Mouse (Mus musculus) MEL-GATA-1-ER (cell line): Measurements from ENCODE around the gene Tnfsf9.

ENCODE experiments used
- DNase-seq: peaks from one replicate; pipeline ENCODE4 v3.0.0-alpha.2; 2012; ENCODE audit warnings: low read depth; ENCODE audit errors: extremely low read depth

The Tnfsf9 gene

DNA sequence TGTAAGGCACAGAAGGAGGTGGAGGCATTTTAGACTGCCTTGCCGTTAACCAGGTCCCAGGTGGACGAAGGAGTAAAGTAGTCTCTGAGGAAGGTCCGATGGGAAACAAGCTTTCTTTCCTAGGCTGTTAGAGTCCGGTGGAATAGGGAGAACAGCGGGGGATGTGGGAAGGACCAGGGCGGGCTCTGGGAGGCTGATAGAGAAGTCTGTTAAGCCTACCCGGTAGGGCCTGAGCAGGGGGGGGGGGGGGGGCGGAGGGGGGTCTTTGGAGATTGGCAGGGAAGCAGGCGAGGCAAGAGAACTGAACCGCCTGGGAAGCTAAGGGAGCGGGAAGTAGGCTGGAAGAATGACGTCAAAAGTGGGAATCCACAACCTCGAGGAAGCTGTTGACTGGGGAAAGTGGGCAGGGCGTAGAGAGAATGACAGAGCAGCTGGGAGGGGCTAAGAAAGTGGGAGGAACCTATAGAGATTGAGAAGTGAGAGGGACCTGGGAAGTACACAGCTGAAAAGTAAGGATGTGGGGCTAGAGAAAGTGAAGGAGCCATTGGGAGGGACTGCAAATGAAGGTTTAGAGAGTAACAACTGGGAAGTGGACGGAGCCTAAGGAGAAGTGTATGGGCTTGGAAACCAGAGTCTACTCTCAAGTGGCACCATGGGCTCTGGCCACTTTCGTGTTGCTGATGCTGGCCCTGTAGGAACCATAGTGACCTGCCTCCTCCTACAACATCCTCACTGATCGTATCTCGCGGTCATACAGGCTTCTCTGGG, 9.1 kb upstream of the Tnfsf9 start:
- peak; percentile 41 for DNase-seq

- DNase-seq: peak; percentile 45
Observed at GRCm38 (mm10) chr17:57096623-57096920, 8.6 kb upstream of the Tnfsf9 start.

GRCm38 (mm10) chr17:57098321-57098720, 6.8 kb upstream of the Tnfsf9 start:
- DNase-seq: no peak

- no peak for DNase-seq
Observed at GRCm38 (mm10) chr17:57099629-57100325, 5.3 kb upstream of the Tnfsf9 start.

GRCm38 (mm10) chr17:57102276-57102675, 2.8 kb upstream of the Tnfsf9 start:
- no peak for DNase-seq

GRCm38 (mm10) chr17:57104496-57104895, 629 bp upstream of the Tnfsf9 start:
- peak; percentile 35 for DNase-seq

DNA sequence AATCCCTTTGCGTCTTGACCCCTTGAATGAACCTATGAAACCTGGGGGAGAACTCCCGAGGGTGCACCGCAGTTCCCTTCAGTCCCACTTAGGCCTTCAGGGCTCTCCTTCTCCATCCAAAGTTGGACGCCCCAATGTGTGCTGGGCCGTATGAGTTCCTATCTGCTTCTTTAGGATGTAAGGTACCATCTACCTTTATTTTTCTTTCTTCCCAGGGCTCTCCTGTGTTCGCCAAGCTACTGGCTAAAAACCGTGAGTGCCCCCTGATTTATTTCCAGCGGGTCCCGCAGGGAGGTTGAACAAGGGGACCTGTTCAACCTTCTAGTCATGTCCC, 877 bp downstream of the Tnfsf9 start:
- no peak for DNase-seq

DNA sequence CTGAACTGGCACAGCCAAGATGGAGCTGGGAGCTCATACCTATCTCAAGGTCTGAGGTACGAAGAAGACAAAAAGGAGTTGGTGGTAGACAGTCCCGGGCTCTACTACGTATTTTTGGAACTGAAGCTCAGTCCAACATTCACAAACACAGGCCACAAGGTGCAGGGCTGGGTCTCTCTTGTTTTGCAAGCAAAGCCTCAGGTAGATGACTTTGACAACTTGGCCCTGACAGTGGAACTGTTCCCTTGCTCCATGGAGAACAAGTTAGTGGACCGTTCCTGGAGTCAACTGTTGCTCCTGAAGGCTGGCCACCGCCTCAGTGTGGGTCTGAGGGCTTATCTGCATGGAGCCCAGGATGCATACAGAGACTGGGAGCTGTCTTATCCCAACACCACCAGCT, 1.9 kb downstream of the Tnfsf9 start:
- DNase-seq: no peak

GRCm38 (mm10) chr17:57108040-57108665, 3.0 kb downstream of the Tnfsf9 start:
- DNase-seq: no peak

- no peak for DNase-seq
Observed at GRCm38 (mm10) chr17:57108666-57109171, 3.6 kb downstream of the Tnfsf9 start.

- no peak for DNase-seq
Observed at GRCm38 (mm10) chr17:57110005-57110404, 4.9 kb downstream of the Tnfsf9 start.

DNA sequence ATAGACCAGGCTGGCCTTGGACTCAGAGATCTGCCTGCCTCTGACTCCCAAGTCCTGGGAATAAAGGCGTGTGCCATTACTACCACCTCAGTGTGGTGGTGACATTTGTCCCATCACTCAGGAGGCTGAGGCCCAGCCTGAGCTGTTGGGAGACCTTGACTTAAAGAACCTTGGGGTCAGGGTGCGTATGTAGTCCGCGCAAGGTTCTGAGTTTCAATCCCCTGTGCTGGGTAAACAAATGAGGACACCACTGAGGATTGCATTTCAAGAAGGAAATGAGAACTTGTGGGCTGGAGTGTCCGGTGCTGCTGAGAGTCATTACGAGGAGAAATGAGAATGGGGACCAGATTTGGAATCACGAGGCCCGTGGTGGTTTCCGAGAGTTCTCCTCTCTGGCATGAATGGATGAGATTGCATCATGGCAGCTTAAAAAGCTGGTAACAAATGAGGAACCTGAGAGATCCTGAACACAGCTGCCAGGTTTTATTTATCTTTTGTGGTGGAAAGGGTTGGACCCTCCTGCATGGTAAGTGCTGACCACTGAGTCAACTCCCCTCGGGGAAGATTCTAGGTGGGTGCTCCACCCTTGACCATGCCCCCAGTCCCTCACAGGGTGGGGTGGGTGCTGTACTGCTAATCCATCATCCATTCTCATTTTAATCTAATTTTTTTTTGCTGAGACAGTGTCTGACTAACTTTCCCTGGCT, 7.8 kb downstream of the Tnfsf9 start:
- DNase-seq: no peak

DNA sequence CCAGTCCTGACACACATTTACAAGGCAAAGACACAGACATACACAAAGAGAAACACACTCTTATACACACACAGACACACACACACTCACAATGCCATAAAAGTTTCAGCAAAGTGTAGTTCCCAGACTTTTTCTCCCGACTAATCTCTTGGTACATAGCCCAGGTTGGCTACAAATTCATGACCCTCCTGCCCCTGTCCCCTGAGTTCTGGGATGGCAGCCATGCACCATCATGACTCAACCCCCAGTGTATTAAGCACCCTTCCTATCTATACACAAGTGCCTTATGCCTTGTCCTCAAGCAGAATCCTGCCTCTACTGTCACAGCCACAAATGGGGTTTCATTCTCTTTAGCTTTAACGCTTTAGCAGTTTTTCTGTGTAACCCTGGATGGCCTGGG, 11.7 kb downstream of the Tnfsf9 start:
- no peak for DNase-seq

- no peak for DNase-seq
Observed at GRCm38 (mm10) chr17:57118524-57119349, 13.6 kb downstream of the Tnfsf9 start.

GRCm38 (mm10) chr17:57121856-57122255, 16.7 kb downstream of the Tnfsf9 start:
- no peak for DNase-seq

- DNase-seq: no peak
Observed at GRCm38 (mm10) chr17:57123192-57124118, 18.3 kb downstream of the Tnfsf9 start.

DNA sequence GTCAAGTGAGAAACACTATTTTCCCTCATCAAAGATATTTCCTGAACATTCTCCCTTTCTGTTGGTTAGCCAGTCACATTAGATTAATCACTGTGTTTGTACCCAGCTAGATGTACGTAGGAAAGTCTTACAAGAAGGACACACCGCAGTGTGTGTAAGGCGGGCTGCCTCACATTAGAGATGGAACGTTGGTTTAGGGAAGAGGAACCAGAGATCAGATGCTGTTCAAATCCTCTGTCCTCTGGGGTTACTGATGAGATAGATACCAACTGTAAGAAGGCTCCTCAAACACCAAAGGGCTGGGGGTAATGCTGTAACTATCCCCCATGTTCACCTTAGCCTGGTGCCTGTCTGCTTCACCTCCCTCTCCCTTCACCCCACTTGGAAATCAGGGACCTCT, 19.7 kb downstream of the Tnfsf9 start:
- DNase-seq: no peak

GRCm38 (mm10) chr17:57125853-57126622, 20.9 kb downstream of the Tnfsf9 start:
- no peak for DNase-seq

- peak; percentile 85 for DNase-seq
Observed at GRCm38 (mm10) chr17:57131793-57132192, 26.7 kb downstream of the Tnfsf9 start.
